Mouse (Mus musculus) right cerebral cortex, postnatal 4 days (tissue): ENCODE data around the gene Sdr9c7.
"Not testable (repeated sequence)": the region's sequence is repeated elsewhere in the genome, so short reads cannot be mapped to it uniquely, and the experiment has no call there.

Experiments
- DNase-seq: peaks from one replicate; pipeline ENCODE4 v3.0.0-alpha.2; 2022

The Sdr9c7 gene

GRCm38 (mm10) chr10:127907386-127907951 lies 9.2 kb downstream of the Sdr9c7 start:
- DNase-seq: no peak

GRCm38 (mm10) chr10:127915578-127915977 lies 17.3 kb downstream of the Sdr9c7 start:
- no peak for DNase-seq

DNA sequence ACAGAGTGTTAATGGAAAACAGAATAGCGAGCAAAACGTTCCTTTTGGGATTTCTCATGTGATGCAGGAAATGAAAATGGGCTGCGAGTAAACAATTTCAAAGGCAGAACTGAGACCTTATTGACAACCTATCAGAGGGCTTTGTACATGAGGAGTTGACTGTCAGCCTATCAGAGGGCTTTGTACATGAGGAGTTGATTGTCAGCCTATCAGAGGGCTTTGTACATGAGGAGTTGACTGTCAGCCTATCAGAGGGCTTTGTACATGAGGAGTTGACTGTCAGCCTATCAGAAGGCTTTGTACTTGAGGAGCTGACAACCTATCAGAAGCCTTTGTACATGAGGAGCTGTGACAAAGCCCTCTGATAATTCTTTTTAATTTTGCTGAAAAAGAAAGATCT lies 18.9 kb downstream of the Sdr9c7 start:
- not testable (repeated sequence) for DNase-seq

DNA sequence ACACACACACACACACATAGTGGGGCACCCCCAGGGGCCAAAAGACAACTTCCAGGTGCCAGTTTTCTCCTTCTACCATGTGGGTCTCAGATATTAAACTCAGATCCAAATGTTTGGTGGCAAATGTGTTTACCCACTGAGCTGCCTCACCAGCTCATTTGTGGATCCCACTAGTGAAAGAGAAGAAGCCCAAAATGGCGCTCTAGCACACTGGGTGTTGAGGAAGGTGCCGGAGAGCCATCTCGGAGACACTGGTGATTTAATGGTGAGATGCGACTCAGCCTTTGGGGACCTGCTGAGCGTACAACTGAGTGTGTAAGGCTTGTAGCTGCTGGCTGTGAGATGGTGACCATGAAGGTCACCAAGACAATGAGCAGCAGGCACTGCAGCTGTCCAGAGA lies 19.3 kb downstream of the Sdr9c7 start:
- DNase-seq: no peak

- DNase-seq: no peak
Measured at GRCm38 (mm10) chr10:127922241-127922640, 23.9 kb downstream of the Sdr9c7 start.

DNA sequence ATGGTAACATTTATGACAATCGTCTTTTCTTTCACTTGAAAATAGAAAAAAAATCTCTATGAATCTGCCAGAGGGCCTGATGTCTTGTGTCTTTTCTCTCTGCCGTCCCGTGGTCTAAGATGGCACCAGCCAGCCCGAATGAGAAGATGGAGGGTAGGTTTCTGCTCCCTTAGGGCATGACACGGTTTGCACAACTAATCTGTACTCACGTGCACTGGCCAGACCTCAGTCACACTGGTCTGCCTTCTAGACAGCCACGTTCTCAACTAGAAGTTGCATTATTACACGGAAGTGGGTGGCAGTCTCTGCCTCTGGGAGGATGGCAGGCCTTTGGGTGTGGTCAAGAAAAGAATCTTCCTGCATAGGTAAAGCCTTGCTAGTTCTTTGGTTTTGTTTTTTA lies 24.7 kb downstream of the Sdr9c7 start:
- DNase-seq: no peak

GRCm38 (mm10) chr10:127924597-127925378 lies 26.5 kb downstream of the Sdr9c7 start:
- no peak for DNase-seq

GRCm38 (mm10) chr10:127927737-127928136 lies 29.4 kb downstream of the Sdr9c7 start:
- no peak for DNase-seq

GRCm38 (mm10) chr10:127932290-127932926 lies 34.1 kb downstream of the Sdr9c7 start:
- no peak for DNase-seq

DNA sequence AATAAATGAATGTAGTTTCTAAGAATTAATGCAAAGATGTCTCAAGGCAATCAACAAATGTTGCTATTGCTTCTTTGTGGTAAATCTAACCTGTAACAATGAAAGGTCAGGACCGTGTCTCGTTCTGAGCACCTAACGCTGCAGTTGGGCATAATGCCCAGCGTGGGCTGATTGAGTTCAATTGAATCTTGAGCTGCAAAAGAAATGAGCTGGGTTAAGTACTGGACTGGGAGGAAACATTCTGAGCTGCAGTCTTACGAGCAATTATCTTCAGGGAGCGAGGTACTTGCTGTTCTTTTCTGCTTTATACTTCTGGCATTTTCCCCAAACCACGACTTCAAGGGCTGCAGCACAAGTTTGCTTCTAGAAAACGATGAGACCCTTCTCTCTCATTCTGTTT lies 38.0 kb downstream of the Sdr9c7 start:
- DNase-seq: no peak

DNA sequence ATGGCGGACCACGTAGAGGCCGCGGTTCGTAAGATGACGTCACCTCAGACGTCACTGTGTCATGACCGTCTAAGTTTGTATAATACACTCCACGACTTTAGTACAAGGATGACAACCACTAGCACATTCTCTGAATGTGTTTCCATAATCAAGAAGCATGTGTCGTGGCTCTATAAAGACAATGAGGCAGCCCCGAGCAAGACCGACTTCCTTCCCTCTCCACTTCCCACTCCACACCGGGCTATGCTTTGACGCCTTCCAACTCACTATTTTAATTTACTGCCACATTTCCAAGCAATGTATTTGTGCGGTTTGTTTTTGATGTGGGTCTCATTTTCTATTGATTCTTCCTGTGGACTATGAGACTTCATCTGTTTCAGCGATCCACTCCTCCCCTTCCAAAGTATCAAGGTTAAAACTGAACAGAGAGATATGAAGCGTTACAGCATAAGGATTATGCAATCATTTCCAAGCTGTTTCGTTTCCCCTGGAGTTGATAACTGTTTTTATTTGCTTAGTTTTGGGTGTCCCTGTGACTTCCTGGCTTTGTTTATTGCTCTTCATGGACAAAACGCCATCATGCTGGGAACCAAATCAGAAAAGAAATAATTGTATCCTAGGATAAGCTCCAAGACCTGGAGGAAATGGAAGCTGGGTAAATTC lies 38.6 kb downstream of the Sdr9c7 start:
- DNase-seq: no peak

DNA sequence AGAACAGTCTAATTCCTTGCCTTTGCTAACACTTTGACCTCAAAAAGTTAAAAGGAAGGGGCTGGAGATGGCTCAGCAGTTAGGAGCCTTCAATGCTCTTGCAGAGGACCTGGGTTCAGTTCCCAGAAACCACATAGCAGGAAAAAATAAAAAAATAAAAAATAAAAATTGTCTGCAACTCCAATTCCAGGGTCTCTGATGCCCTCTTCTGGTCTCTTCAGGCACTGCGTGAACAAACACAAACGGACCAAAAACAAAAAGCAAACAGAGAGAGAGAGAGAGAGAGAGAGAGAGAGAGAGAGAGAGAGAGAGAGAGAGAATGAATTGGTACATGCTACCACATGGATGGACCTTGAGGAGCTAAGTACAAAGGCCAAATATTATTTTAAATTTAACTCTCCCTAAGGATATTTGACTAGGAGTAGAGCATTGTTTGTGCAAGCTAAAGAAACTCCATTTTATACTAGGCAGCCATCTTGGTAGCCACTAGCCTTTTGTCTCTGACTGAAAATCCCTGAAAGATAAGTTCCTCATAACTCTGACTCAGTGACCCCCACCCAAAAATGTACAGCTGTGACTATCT lies 39.2 kb downstream of the Sdr9c7 start:
- DNase-seq: peak; percentile 79

- DNase-seq: not testable (repeated sequence)
Measured at GRCm38 (mm10) chr10:127939667-127940066, 41.3 kb downstream of the Sdr9c7 start.

- no peak for DNase-seq
Measured at GRCm38 (mm10) chr10:127945432-127946064, 47.2 kb downstream of the Sdr9c7 start.

GRCm38 (mm10) chr10:127949596-127950130 lies 51.3 kb downstream of the Sdr9c7 start:
- DNase-seq: no peak

GRCm38 (mm10) chr10:127951390-127951789 lies 53.1 kb downstream of the Sdr9c7 start:
- DNase-seq: no peak

GRCm38 (mm10) chr10:127951821-127952220 lies 53.5 kb downstream of the Sdr9c7 start:
- DNase-seq: no peak

DNA sequence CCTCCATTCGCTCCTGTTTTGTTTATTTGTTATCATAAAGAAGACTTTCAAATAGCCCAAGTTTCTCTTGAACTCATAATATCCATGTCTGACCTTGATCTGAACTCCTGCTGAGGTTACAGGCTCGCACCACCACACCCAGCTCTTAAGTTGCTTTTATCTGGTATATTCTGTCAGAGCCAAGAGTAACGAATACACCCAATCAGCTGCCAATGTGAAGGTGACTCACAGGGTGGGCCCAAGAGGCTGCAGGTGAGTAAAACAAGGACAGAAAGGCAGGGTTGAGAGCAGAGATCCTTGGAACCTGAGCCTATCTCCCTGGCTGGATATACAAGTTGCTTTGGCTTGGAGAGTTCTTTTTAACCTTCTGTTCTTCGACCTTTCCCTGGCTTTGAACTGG lies 56.7 kb downstream of the Sdr9c7 start:
- no peak for DNase-seq

DNA sequence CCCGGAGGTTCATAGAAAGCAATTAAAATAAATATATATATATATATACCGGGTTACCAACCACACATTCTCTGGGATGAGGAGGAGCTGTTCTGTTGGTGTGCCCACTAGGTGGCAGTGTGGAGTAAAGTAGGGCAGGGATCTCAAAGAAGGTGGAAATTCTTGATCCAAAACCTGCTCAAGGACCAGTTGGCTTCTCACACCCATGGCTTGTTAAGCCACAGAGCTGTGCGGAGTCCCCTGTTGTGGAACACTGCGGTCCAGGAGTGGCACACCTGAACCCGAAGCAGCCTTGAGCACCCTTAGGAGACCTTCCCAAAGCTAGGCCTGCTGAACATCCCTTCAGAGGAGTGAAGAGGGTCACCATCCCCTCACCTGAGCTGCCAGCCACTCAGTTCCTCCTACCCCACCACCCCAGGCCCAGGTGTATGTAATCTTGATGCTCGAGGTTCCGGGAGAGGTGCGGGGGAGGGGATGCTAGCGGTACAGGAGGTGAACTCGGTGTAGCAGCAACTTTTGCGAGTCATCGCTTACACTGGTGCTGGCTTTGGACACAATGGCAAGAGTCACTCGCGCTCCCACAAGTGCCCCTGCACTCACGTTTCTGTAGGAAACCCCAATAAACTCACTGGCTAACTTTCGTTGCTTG lies 58.0 kb downstream of the Sdr9c7 start:
- DNase-seq: peak; percentile 88

DNA sequence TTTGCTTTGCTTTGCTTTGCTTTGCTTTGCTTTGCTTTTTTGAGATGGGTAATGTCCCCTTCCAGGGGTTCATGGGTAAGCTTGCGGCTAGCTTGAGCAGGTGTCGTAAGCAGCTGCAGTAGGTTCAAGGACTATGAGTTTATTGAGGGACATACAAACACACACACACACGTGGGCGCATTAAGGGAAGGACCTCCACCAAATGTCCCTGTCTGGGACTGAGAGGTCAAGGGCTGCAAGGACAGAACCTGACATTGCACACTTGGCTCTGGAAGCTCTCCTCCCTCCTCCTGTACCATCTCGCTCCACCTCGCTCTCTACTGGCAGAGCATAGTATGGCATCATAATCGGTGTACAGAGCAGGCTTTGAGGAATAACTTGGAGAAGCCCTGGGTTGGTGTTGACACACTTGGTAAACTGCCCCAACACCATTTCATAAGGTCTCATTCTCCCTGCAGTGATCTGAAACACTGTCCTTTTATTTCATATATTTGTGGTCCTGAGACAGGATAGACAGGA lies 60.9 kb downstream of the Sdr9c7 start:
- no peak for DNase-seq
